Mouse (Mus musculus) lung, adult 2 months (tissue): ENCODE data around the gene Nanos1.

Experiments used
- CTCF ChIP-seq: fragments of 200-500 bp; IDR thresholded peaks from 2 replicates; pipeline ENCODE4 v1.5.1; 2011; ENCODE audit warnings: mild to moderate bottlenecking, low read length, control low read depth; ENCODE audit not compliant: insufficient read depth
- POLR2A ChIP-seq: fragments of 200-500 bp; IDR thresholded peaks from 2 replicates; pipeline ENCODE4 v1.6.1; 2011; ENCODE audit warnings: low read depth, mild to moderate bottlenecking, control low read depth, low read length, borderline replicate concordance; ENCODE audit errors: extremely low read depth

- TF ChIP-seq CTCF (no peak), POLR2A (no peak)
These were observed 37.5 kb downstream of the Nanos1 start for GRCm38 (mm10) chr19:60793170-60793707.
